Mouse (Mus musculus) megakaryocyte, embryonic 14.5 days (primary cell): ENCODE data around the gene Tspan12. TPM values are rescaled to one million over a fixed set of nuclear protein-coding genes. Genes with fewer than 3 reads are reported as not detected.

Experiments used
- H3K27me3 ChIP-seq: replicated peaks from 2 replicates; pipeline ENCODE3; 2012; ENCODE audit warnings: inconsistent platforms
- H3K36me3 ChIP-seq: replicated peaks from 2 replicates; pipeline ENCODE3; 2012; ENCODE audit warnings: low read length, inconsistent platforms, mixed read lengths
- H3K4me1 ChIP-seq: 2 replicates; pipeline ENCODE4 v1.6.1; 2012; ENCODE audit warnings: inconsistent platforms
- H3K4me3 ChIP-seq: replicated peaks from 2 replicates; pipeline ENCODE3; 2012; ENCODE audit warnings: moderate library complexity, mild to moderate bottlenecking, inconsistent platforms
- H3K9me3 ChIP-seq: 2 replicates; pipeline ENCODE4 v1.6.1; 2012; ENCODE audit warnings: inconsistent platforms
- FLI1 ChIP-seq: IDR thresholded peaks from 2 replicates; pipeline ENCODE4 v1.6.1; 2012; ENCODE audit warnings: low read length, inconsistent platforms, mixed read lengths
- GATA1 ChIP-seq: IDR thresholded peaks from 3 replicates; pipeline ENCODE4 v1.6.1; 2012; ENCODE audit warnings: mixed read lengths, low read length, inconsistent platforms, borderline replicate concordance
- polyA plus RNA-seq: library from polyadenylated mRNA; stranded (reverse); fragments of >175 nt; gene quantifications from 2 replicates; pipeline ENCODE4 v1.2.3, GENCODE M21; 2012; ENCODE audit warnings: low replicate concordance; ENCODE audit not compliant: insufficient read depth

Gene Tspan12
- polyA plus RNA-seq, 1 experiment, result not detected

- Histone ChIP-seq H3K9me3 (no peaks in the 10 kb centered on the region), H3K27me3 (no peaks in the 10 kb centered on the region), H3K36me3 (no peaks in the 10 kb centered on the region), H3K4me1 (no peaks in the 10 kb centered on the region), H3K4me3 (no peak overlapping the region)
- TF ChIP-seq GATA1 (no peak), FLI1 (no peak)
Measured at GRCm38 (mm10) chr6:21830931-21831330, 21.4 kb downstream of the Tspan12 start.

GRCm38 (mm10) chr6:21829930-21830329, 22.4 kb downstream of the Tspan12 start:
- no peaks in the 10 kb centered on the region for H3K4me1 ChIP-seq

GRCm38 (mm10) chr6:21828437-21828836, 23.9 kb downstream of the Tspan12 start:
- H3K9me3 ChIP-seq, result no peaks in the 10 kb centered on the region
- no peak overlapping the region for H3K4me3 ChIP-seq
- no peaks in the 10 kb centered on the region for H3K4me1 ChIP-seq
- H3K27me3 ChIP-seq, result no peaks in the 10 kb centered on the region
- no peaks in the 10 kb centered on the region for H3K36me3 ChIP-seq
- TF ChIP-seq GATA1 (no peak), FLI1 (no peak)

More at GRCm38 (mm10) chr6:21829930-21830329, 22.4 kb downstream of the Tspan12 start:
- H3K4me3 ChIP-seq, result no peak overlapping the region
- H3K36me3 ChIP-seq, result no peaks in the 10 kb centered on the region
- TF ChIP-seq FLI1 (no peak), GATA1 (no peak)
- H3K9me3 ChIP-seq, result no peaks in the 10 kb centered on the region
- no peaks in the 10 kb centered on the region for H3K27me3 ChIP-seq

GRCm38 (mm10) chr6:21828001-21828400, 24.3 kb downstream of the Tspan12 start:
- TF ChIP-seq GATA1 (no peak), FLI1 (no peak)
- H3K27me3 ChIP-seq, result no peaks in the 10 kb centered on the region
- no peaks in the 10 kb centered on the region for H3K4me1 ChIP-seq
- no peak overlapping the region for H3K4me3 ChIP-seq
- no peaks in the 10 kb centered on the region for H3K36me3 ChIP-seq
- H3K9me3 ChIP-seq, result no peaks in the 10 kb centered on the region

GRCm38 (mm10) chr6:21823694-21824093, 28.6 kb downstream of the Tspan12 start:
- TF ChIP-seq GATA1, result no peak
- no peak for TF ChIP-seq FLI1
- H3K36me3 ChIP-seq, result no peaks in the 10 kb centered on the region
- no peak overlapping the region for H3K4me3 ChIP-seq
- H3K4me1 ChIP-seq, result no peaks in the 10 kb centered on the region
- H3K27me3 ChIP-seq, result no peaks in the 10 kb centered on the region
- H3K9me3 ChIP-seq, result no peaks in the 10 kb centered on the region

GRCm38 (mm10) chr6:21823281-21823680, 29.0 kb downstream of the Tspan12 start:
- H3K9me3 ChIP-seq, result no peaks in the 10 kb centered on the region
- H3K36me3 ChIP-seq, result no peaks in the 10 kb centered on the region
- H3K4me1 ChIP-seq, result no peaks in the 10 kb centered on the region
- TF ChIP-seq GATA1 (no peak), FLI1 (no peak)
- H3K4me3 ChIP-seq, result no peak overlapping the region
- no peaks in the 10 kb centered on the region for H3K27me3 ChIP-seq

- H3K9me3 ChIP-seq, result no peaks in the 10 kb centered on the region
- H3K4me3 ChIP-seq, result no peak overlapping the region
- H3K4me1 ChIP-seq, result no peaks in the 10 kb centered on the region
- H3K27me3 ChIP-seq, result no peaks in the 10 kb centered on the region
- TF ChIP-seq FLI1, result no peak
- no peak for TF ChIP-seq GATA1
- H3K36me3 ChIP-seq, result no peaks in the 10 kb centered on the region
Measured at GRCm38 (mm10) chr6:21822721-21823134, 29.6 kb downstream of the Tspan12 start.

GRCm38 (mm10) chr6:21818107-21818807, 34.1 kb downstream of the Tspan12 start:
- no peaks in the 10 kb centered on the region for H3K4me1 ChIP-seq
- TF ChIP-seq GATA1, result no peak
- TF ChIP-seq FLI1, result no peak
- no peak overlapping the region for H3K4me3 ChIP-seq
- H3K27me3 ChIP-seq, result no peaks in the 10 kb centered on the region
- H3K36me3 ChIP-seq, result no peaks in the 10 kb centered on the region
- H3K9me3 ChIP-seq, result no peaks in the 10 kb centered on the region

- Histone ChIP-seq H3K4me1 (no peaks in the 10 kb centered on the region), H3K9me3 (no peaks in the 10 kb centered on the region), H3K4me3 (no peak overlapping the region), H3K36me3 (no peaks in the 10 kb centered on the region), H3K27me3 (no peaks in the 10 kb centered on the region)
- TF ChIP-seq FLI1 (no peak), GATA1 (no peak)
Measured at GRCm38 (mm10) chr6:21806005-21806404, 46.3 kb downstream of the Tspan12 start.

GRCm38 (mm10) chr6:21805013-21805570, 47.2 kb downstream of the Tspan12 start:
- Histone ChIP-seq H3K9me3 (no peaks in the 10 kb centered on the region), H3K27me3 (no peaks in the 10 kb centered on the region), H3K4me1 (no peaks in the 10 kb centered on the region), H3K4me3 (no peak overlapping the region), H3K36me3 (no peaks in the 10 kb centered on the region)
- TF ChIP-seq GATA1 (no peak), FLI1 (no peak)
